Comparison of ENCODE assay signal across 15 mouse cellular contexts in the genomic region with DNA sequence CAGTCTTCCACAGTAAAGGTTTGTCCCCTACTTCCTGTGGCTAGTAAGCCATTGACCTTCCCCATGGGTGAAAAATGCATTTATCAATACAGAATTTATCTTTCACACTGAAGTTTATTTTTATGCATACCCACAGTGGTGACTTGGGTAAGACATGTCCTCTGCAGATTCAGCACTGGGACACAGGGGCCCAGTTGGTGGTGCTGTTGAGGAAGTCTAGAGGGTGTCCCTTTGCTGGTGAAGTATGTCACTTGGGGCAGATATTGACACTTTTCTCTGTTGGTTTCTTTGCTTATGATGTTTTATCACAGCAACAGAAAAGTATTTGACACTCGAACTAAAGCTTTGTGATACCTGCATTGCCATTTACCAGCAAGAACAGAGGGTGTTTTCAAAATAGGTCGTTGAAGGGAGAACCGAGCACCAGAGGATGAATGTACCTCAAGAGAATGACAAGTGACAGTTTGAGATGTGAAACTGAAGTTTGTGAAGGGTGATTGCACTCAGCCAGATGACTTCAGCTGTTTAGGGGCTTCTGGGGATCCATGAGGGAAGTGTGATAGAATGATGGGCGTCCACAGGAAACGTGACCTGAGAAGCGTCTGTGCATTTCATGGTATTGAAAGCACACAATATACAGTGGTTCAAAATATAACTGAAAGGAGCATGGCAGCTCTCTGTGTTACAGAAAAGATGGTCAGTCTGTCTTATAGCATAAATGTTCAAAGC. TPM values are rescaled to one million over a fixed set of nuclear protein-coding genes. Genes with fewer than 3 reads are reported as not detected.
A peak's percentile ranks its signal among the peaks of the same experiment; 100 is the strongest.
DNase-seq lines count a peak whose midpoint lies in the region; ATAC-seq and TF ChIP-seq lines count a peak whose summit lies in the region.
"Had no signal": no experiment of that assay in that cellular context is flagged by ENCODE, and none has a peak within 500 bp of the region (broad histone marks: within the 10 kb centered on the region; RNA-seq: fewer than 3 reads in every experiment).

No protein-coding gene starts in this region.

- no peak overlapping the region for H3K4me3 ChIP-seq in layer of hippocampus, adult 2 months
- H3K4me3 ChIP-seq: forebrain, embryonic 12.5 days had no signal

- ATAC-seq in megakaryocyte, adult 5-6 weeks (ENCODE audit: poor library complexity, severe bottlenecking): peak; percentile 39
- ATAC-seq: inflammation-experienced regulatory T-cells, adult 6 months had no signal

- no peak for DNase-seq in layer of hippocampus, adult 2 months (ENCODE audit: low spot score in 2 of 2)
- no peak for DNase-seq in layer of hippocampus, postnatal 10 days (ENCODE audit: low spot score in 2 of 2)
- DNase-seq in spleen, postnatal 36 days (ENCODE audit: low spot score in 2 of 2): peak; percentile 60 to 66
- no peak for DNase-seq in spleen, adult 12 weeks (ENCODE audit: low spot score)
- no peak for DNase-seq in urinary bladder, adult 2 months (ENCODE audit: low spot score)
- no peak for DNase-seq in kidney, adult 18-20 months

- H3K27ac ChIP-seq in layer of hippocampus, adult 2 months: no peak overlapping the region
- H3K27ac ChIP-seq: forebrain, embryonic 12.5 days had no signal

- peak; percentile 41 for TF ChIP-seq CTCF in layer of hippocampus, adult 2 months (conservative IDR thresholded peaks at IDR 0.05)

RNA-seq across cellular contexts. Expression of gene Gpr87, which starts 20.3 kb away (rescaled TPM):
- not detected for total RNA-seq in layer of hippocampus, adult 2 months (2021)
- total RNA-seq in layer of hippocampus, postnatal 10 days (2021): not detected
- not detected in 2 replicates for total RNA-seq in megakaryocyte, adult 5-6 weeks (2015)
- total RNA-seq in megakaryocyte, adult 5-6 weeks (2017): not detected in 2 replicates
- 13.8 and 20.4 TPM in 2 replicates for polyA plus RNA-seq in urinary bladder, adult 2 months (2012; rRNA removed)
- total RNA-seq: adrenal gland, postnatal 10 days; gastrocnemius, postnatal 4 days; hematopoietic stem cell, adult 5-6 weeks; left cerebral cortex, postnatal 14 days; liver, adult 2 months had no signal
- polyA plus RNA-seq: heart, embryonic 14.5 days; inflammation-experienced regulatory T-cells, adult 6 months; liver, adult 2 months had no signal

RNA-seq across cellular contexts. Expression of gene P2ry14, which starts 21.2 kb away (rescaled TPM):
- 1 to 10 TPM; 1.8 to 3.5 TPM for total RNA-seq in layer of hippocampus, adult 2 months (2021)
- total RNA-seq in layer of hippocampus, postnatal 10 days (2021): 1 to 10 TPM; 1.1 to 1.6 TPM
- 7.0 and 11.9 TPM in 2 replicates for total RNA-seq in megakaryocyte, adult 5-6 weeks (2015)
- total RNA-seq in megakaryocyte, adult 5-6 weeks (2017): 6.2 and 6.8 TPM in 2 replicates
- polyA plus RNA-seq in urinary bladder, adult 2 months (2012; rRNA removed): 2.0 and 2.8 TPM in 2 replicates

RNA-seq across cellular contexts. Expression of gene P2ry13, which starts 36.1 kb away (rescaled TPM):
- total RNA-seq in layer of hippocampus, adult 2 months (2021): 10 to 100 TPM in 1 of 2 experiments, 1 to 10 TPM in 1; 9.4 to 10.1 TPM
- total RNA-seq in layer of hippocampus, postnatal 10 days (2021): 10 to 100 TPM in 1 of 2 experiments, 1 to 10 TPM in 1; 9.2 to 11.4 TPM
- 4.9 and 6.5 TPM in 2 replicates for total RNA-seq in megakaryocyte, adult 5-6 weeks (2015)
- total RNA-seq in megakaryocyte, adult 5-6 weeks (2017): 4.3 and 4.6 TPM in 2 replicates
- polyA plus RNA-seq in urinary bladder, adult 2 months (2012; rRNA removed): 3.3 and 4.3 TPM in 2 replicates

Comparison
In these comparisons a context has a peak if more than half of its experiments do, and no peak if none do; other contexts are left out.
1. DNase-seq: peak in spleen, postnatal 36 days (2 of 2); none in layer of hippocampus, adult 2 months (0 of 2), layer of hippocampus, postnatal 10 days (0 of 2), spleen, adult 12 weeks (single experiment), urinary bladder, adult 2 months (single experiment) and kidney, adult 18-20 months (single experiment).